Mouse (Mus musculus) bone marrow, adult 2 months (tissue): ENCODE measurements around the gene C130050O18Rik. TPM values are rescaled to one million over a fixed set of nuclear protein-coding genes. Genes with fewer than 3 reads are reported as not detected.

ENCODE experiments used
- H3K27ac ChIP-seq: fragments of 200-500 bp; 2 replicates; pipeline ENCODE4 v1.5.1; 2012; ENCODE audit warnings: low read depth, mild to moderate bottlenecking, control low read depth, inconsistent platforms, low read length; ENCODE audit not compliant: control insufficient read depth, poor library complexity, insufficient read depth
- H3K4me1 ChIP-seq: fragments of 200-500 bp; 2 replicates; pipeline ENCODE4 v1.6.1; 2011; ENCODE audit warnings: low read length; ENCODE audit not compliant: control insufficient read depth, insufficient read depth
- H3K4me3 ChIP-seq: fragments of 200-500 bp; replicated peaks from 2 replicates; pipeline ENCODE3; 2011; ENCODE audit warnings: mild to moderate bottlenecking, low read depth, low read length, control low read depth; ENCODE audit not compliant: control insufficient read depth
- CTCF ChIP-seq: fragments of 200-500 bp; IDR thresholded peaks from 2 replicates; pipeline ENCODE4 v1.5.1; 2011; ENCODE audit warnings: low read length, control low read depth; ENCODE audit not compliant: control insufficient read depth, insufficient read depth
- POLR2A ChIP-seq: fragments of 200-500 bp; IDR thresholded peaks from 2 replicates; pipeline ENCODE4 v1.6.1; 2011; ENCODE audit warnings: low read depth, mild to moderate bottlenecking, control low read depth, low read length, borderline replicate concordance; ENCODE audit not compliant: control insufficient read depth
- WGBS: fragments of 180-500 bp; shearing (Covaris S2); methylation state at CpG from one replicate; pipeline ENCODE4 v1.1.7; 2018; 5-methylcytosine and 5-hydroxymethylcytosine counted together
- polyA plus RNA-seq: library from polyadenylated mRNA; stranded (reverse); fragments of >200 nt; gene quantifications from 2 replicates; pipeline ENCODE4 v1.2.4, GENCODE M21; 2011; ENCODE audit warnings: low replicate concordance; ENCODE audit not compliant: missing spikeins, insufficient read depth, insufficient read length

C130050O18Rik gene
- polyA plus RNA-seq, 1 experiment, result 4.0 TPM

DNA sequence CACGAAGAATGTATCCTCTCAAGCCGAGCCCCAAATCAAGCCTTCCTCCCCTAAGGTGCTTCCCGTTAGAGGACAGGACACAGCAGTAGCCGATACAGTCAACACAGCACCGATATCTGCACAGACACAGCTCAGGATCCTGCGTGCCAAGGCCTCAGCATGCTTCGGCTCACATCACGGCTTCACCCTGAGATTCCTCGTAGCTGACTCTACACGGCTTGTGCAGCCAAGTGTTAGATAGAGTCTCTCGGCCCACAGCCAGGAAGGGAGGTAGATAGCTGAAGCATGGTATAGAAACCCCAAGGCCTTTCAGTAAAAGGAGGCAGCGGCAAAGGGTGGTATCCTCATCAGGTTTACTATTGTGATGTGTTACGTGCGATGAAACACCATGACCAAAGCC is 5.1 kb upstream of the C130050O18Rik start:
- no peak overlapping the region for H3K4me3 ChIP-seq
- no peak overlapping the region for H3K27ac ChIP-seq
- no peak for TF ChIP-seq CTCF
- no peak for TF ChIP-seq POLR2A
- WGBS, result 86% methylated on average over 14 of the region's 14 CpGs
- peaks cover 13% of the 10 kb centered on the region for H3K4me1 ChIP-seq

DNA sequence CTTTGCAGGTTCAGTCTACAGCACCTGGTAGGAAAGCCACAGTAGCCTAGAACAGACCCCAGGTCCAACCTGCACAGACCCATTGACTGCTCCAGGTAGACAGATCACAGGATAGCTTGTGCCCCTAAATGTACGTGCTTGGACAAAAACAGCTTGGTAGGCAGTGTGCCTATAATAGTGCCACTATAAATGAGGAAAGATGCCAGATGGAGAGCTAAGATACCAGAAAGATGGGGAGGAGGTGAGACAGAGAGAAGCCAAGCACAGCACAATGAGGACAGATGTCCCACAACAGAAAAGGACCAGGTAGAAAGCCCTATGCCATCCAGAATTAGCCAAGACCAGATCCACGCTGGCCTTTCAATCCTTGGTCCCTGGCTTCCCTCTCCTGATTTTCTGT is 3.0 kb upstream of the C130050O18Rik start:
- TF ChIP-seq POLR2A, result no peak
- TF ChIP-seq CTCF, result no peak
- no peak overlapping the region for H3K27ac ChIP-seq
- WGBS, result 81% methylated on average over 2 of the region's 2 CpGs
- no peak overlapping the region for H3K4me3 ChIP-seq
- peaks cover 15% of the 10 kb centered on the region for H3K4me1 ChIP-seq

DNA sequence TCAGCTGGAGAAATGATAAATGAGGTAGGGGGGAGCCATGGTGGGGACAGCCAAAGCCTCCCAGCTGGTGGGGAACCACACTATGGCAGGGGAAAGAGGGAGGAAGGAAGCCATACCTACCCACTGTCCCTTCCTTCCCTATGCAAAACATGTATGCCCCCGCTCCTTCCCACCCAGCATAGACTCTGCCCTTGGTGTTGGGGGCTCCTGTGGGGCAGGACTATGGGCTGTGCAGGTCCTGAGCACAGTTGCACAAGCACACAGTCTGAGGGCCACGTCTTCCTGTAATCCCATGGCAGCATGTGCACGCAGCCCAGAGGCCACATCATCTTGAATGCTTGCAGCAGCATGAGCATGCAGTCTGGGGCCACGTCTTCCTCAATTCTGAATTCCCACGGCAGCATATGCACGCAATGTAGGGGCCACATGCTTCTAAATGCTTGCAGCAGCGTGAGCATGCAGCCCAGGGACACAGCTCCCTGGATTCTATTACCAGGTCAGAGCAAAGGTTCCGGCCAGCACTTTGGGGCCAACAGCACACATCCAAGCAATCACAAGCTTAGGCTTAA is 1.3 kb upstream of the C130050O18Rik start:
- Histone ChIP-seq H3K4me1 (peaks cover 12% of the 10 kb centered on the region), H3K27ac (peak overlapping the region; percentile 74), H3K4me3 (peak overlapping the region; percentile 4)
- whole genome bisulfite sequencing, result 22% methylated on average over 8 of the region's 8 CpGs
- no peak for TF ChIP-seq POLR2A

DNA sequence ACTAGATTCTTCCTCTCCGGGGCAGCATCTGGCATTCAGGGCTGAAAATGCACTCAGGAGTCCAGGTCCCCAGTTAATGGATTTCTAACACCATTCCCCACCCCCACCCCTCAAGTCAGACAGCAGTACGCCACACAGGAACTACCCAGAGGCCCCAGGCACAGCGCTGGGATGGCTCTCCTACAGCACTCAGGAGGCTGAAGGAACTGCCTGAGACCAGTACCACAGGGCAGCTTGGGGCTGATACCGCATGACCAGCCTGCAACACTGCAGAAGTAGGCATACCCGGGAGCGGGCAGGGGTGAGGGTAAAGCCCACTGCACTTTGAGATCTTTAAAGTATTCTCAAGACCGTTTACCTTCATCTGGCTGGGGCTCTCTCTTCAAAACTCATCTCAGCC is 398 bp downstream of the C130050O18Rik start:
- TF ChIP-seq CTCF (no peak), POLR2A (no peak)
- WGBS, result 25% methylated on average over 7 of the region's 7 CpGs
- H3K27ac ChIP-seq, result peak overlapping the region; percentile 90
- H3K4me1 ChIP-seq, result peaks cover 14% of the 10 kb centered on the region
- H3K4me3 ChIP-seq, result peak overlapping the region; percentile 65

DNA sequence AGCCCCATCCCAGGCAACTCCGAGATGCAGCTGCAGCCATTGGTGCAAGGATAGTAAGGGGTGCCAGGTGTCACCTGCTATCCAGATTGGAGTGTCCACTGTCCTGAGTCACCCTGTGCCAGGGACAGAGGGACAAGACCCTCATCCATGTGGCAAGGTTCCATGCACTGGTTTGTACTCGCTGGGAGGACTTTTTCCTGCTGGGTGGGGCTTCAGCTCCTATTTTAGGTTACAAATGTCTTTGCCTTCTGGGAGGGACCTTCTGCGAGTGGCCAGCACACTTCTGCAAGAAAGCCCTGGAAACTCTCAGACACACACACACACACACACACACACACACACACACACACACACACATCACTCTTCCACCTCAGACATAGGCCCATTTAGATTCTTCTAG is 873 bp downstream of the C130050O18Rik start:
- H3K4me3 ChIP-seq, result peak overlapping the region; percentile 65
- peak overlapping the region; percentile 90 for H3K27ac ChIP-seq
- peaks cover 14% of the 10 kb centered on the region for H3K4me1 ChIP-seq
- TF ChIP-seq CTCF (no peak), POLR2A (no peak)
- 30% methylated on average over 3 of the region's 3 CpGs for WGBS

DNA sequence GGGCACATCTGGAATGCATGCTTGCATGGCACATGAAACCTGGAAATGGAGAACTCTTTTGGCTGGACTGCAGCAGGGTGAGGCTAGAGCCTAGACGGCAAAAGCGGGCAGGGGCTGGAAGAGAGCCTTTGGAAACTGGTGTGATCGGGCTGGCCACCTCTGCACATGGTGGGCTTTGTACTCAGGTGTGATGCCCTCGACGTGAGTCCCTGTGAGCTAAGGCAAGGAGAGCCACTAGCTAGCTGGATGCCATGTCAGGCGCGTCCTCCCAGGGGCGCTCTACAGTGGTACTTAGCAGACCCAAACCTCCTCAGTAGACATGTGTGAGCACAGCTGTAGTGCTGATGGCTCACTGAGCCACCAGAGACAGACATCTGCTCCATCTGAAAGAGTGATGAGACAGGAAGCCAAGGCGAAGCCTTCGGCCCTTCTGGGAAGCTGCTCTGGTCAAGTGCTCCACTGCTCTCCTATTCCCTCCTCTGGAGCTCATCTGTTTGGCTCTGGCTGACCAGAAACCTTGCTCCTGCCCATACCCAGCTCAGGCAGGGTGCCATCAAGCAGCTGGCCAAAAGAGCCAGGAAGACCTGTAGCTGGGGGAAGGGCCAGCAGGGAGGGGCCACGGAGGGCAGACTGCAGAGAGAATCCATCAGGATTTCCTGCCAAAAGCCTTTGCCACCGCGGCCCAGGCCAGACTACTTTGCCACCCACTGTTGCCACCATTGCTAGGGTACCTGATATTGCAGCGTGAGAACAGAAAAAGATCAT is 2.2 kb downstream of the C130050O18Rik start:
- TF ChIP-seq CTCF, result no peak; the same call in 1 of the 2 replicates
- TF ChIP-seq POLR2A, result no peak
- Histone ChIP-seq H3K4me3 (peak overlapping the region; percentile 70), H3K4me1 (peaks cover 14% of the 10 kb centered on the region), H3K27ac (peak overlapping the region; percentile 86)
- 43% methylated on average over 14 of the region's 14 CpGs for WGBS

DNA sequence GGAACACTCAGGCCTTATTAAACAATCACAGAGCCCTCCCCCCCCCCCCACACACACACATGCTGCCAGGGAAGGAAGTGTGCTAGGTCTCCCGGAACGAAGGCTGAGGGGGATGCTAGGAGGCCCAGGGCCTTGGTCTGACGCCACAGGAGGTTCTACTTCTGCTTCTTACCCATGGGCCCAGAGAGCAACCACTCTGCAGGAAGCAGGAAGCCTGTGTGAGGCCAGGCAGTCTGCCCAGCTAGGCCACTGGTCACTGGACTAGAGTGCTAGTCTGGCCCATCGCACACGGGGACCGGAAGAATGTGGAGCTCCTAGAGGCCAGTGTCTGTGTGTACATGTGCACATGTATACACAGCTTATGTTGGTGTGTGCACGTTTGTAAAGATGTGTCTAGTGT is 3.4 kb downstream of the C130050O18Rik start:
- Histone ChIP-seq H3K4me1 (peaks cover 12% of the 10 kb centered on the region), H3K27ac (peak overlapping the region; percentile 86), H3K4me3 (peak overlapping the region; percentile 70)
- TF ChIP-seq POLR2A (peak; percentile 32; the same call in 1 of the 2 replicates), CTCF (peak; percentile 17; the same call in 1 of the 2 replicates)
- 15% methylated on average over 7 of the region's 7 CpGs for WGBS

DNA sequence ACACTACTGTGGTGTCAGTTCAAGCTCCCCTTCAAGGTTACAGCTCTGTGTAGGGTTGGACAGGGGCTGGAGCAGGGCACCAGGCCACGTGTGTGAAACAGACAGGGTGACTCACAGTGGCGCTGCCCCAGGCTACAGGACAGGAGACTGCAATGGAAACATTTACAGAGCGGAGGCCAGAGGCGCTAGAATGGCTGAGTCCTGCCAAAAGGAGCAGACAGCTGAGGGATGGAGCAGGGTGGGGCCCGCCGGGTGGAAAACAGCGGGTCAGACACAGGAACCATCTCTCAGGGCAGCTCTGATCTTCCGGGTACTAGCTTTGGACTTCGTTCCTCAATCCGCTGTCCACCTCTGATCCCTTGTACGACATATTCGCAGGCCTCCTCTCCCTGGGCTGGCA is 4.3 kb downstream of the C130050O18Rik start:
- peak overlapping the region; percentile 62 for H3K27ac ChIP-seq
- H3K4me3 ChIP-seq, result no peak overlapping the region
- 70% methylated on average over 12 of the region's 12 CpGs for WGBS
- peaks cover 6% of the 10 kb centered on the region for H3K4me1 ChIP-seq
- TF ChIP-seq POLR2A (no peak), CTCF (no peak)

DNA sequence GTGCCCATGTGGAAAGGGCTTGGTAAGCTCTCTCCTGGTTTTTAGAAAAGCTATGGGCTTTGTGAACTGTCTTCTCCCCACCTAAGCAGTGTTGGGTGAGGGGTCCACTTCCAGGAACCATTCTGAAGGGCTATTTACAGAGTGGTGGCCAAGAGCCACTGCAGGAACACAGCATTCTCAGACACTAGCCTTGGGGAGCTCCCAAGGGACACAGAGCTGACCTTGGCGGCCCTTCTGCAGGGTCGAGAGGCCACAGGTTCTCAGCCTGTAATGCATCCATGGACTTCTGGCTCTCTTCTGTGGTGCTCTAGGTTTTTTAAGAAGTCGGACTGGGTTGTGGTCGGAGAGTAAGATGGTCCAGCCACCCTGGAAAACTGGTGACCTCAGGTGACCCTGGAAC is 5.0 kb downstream of the C130050O18Rik start:
- H3K4me3 ChIP-seq, result no peak overlapping the region
- no peak for TF ChIP-seq POLR2A
- no peak for TF ChIP-seq CTCF
- no peak overlapping the region for H3K27ac ChIP-seq
- H3K4me1 ChIP-seq, result peaks cover 5% of the 10 kb centered on the region
- 81% methylated on average over 4 of the region's 4 CpGs for WGBS
